In genomic region chr16:30549966-30550747, GRCm38 (mm10) we compare ENCODE assay signal across 8 mouse cellular contexts. TPM values are rescaled to one million over a fixed set of nuclear protein-coding genes. Genes with fewer than 3 reads are reported as not detected.
A peak's percentile ranks its signal among the peaks of the same experiment; 100 is the strongest.
DNase-seq lines count a peak whose midpoint lies in the region; ATAC-seq and TF ChIP-seq lines count a peak whose summit lies in the region.

No protein-coding gene starts in this region.

- ATAC-seq in cerebellum, adult (ENCODE audit: insufficient number of reproducible peaks, low FRiP score, low TSS enrichment), result peak; percentile 76
- ATAC-seq in forebrain, embryonic 13.5 days, result peak; percentile 92
- peak; percentile 78 for ATAC-seq in liver, embryonic 15.5 days (ENCODE audit: insufficient read depth)
- peak; percentile 95 for ATAC-seq in neural tube, embryonic 11.5 days (ENCODE audit: insufficient read depth, low FRiP score, low TSS enrichment)
- peak; percentile 83 for ATAC-seq in stomach, embryonic 16.5 days (ENCODE audit: insufficient read depth, low FRiP score)

- no peaks in the 10 kb centered on the region for H3K27me3 ChIP-seq in ES-Bruce4 (ENCODE audit: control insufficient read depth, insufficient read depth, low read length, poor library complexity, severe bottlenecking)
- no peaks in the 10 kb centered on the region for H3K27me3 ChIP-seq in forebrain, embryonic 13.5 days
- H3K27me3 ChIP-seq in liver, embryonic 15.5 days, result peaks cover 47% of the 10 kb centered on the region
- H3K27me3 ChIP-seq in neural tube, embryonic 11.5 days (ENCODE audit: control insufficient read depth, insufficient read depth, low read length), result no peaks in the 10 kb centered on the region
- no peaks in the 10 kb centered on the region for H3K27me3 ChIP-seq in stomach, embryonic 16.5 days (ENCODE audit: control insufficient read depth, insufficient read depth, low read length)

- peak overlapping the region; percentile 78 for H3K4me3 ChIP-seq in ES-Bruce4 (ENCODE audit: low read depth, low read length)
- peak overlapping the region; percentile 55 for H3K4me3 ChIP-seq in forebrain, embryonic 13.5 days
- peak overlapping the region; percentile 63 for H3K4me3 ChIP-seq in liver, embryonic 15.5 days (replicated peaks)
- H3K4me3 ChIP-seq in neural tube, embryonic 11.5 days (ENCODE audit: low read depth, low read length), result peak overlapping the region; percentile 76
- H3K4me3 ChIP-seq in stomach, embryonic 16.5 days (replicated peaks; ENCODE audit: low read length), result peak overlapping the region; percentile 77

- no peak for TF ChIP-seq EP300 in ES-Bruce4 (IDR thresholded peaks at IDR 0.05; ENCODE audit: insufficient read depth, low read depth, low read length)

- under 1% methylated on average over 61 of the region's 63 CpGs for WGBS in forebrain, embryonic 13.5 days
- WGBS in liver, embryonic 15.5 days (ENCODE audit: insufficient replicate concordance), result under 1% methylated on average over 62 of the region's 63 CpGs
- WGBS in neural tube, embryonic 11.5 days, result under 1% methylated on average over 63 of the region's 63 CpGs
- WGBS in stomach, embryonic 16.5 days, result under 1% methylated on average over 63 of the region's 63 CpGs

- no peaks in the 10 kb centered on the region for H3K4me1 ChIP-seq in ES-Bruce4 (ENCODE audit: control insufficient read depth, insufficient read depth, low read length)
- peaks cover 35% of the 10 kb centered on the region for H3K4me1 ChIP-seq in forebrain, embryonic 13.5 days
- H3K4me1 ChIP-seq in liver, embryonic 15.5 days (replicated peaks), result peaks cover 18% of the 10 kb centered on the region
- no peaks in the 10 kb centered on the region for H3K4me1 ChIP-seq in neural tube, embryonic 11.5 days (ENCODE audit: control insufficient read depth, insufficient read depth, low read length)
- H3K4me1 ChIP-seq in stomach, embryonic 16.5 days (ENCODE audit: control insufficient read depth, insufficient read depth, low read length), result peaks cover 13% of the 10 kb centered on the region; the same call in 1 of the 2 replicates

- intact Hi-C loops in heart, postnatal 10 days (cut with DNase I), result loop anchor here (10.0 kb wide), 1 partner anchor 805 kb away; no protein-coding TSS in a partner anchor

- H3K9me3 ChIP-seq in ES-Bruce4 (replicated peaks; ENCODE audit: control insufficient read depth, insufficient read depth, low read length, poor library complexity, severe bottlenecking), result peaks cover 4% of the 10 kb centered on the region; the same call in 1 of the 2 replicates
- H3K9me3 ChIP-seq in forebrain, embryonic 13.5 days (replicated peaks), result peaks cover 7% of the 10 kb centered on the region
- no peaks in the 10 kb centered on the region for H3K9me3 ChIP-seq in liver, embryonic 15.5 days (replicated peaks)
- no peaks in the 10 kb centered on the region for H3K9me3 ChIP-seq in neural tube, embryonic 11.5 days (ENCODE audit: control insufficient read depth, low read length)
- peaks cover 3% of the 10 kb centered on the region for H3K9me3 ChIP-seq in stomach, embryonic 16.5 days (replicated peaks; ENCODE audit: control insufficient read depth, low read length)

- peak; percentile 88 for DNase-seq in heart, postnatal 10 days
- DNase-seq in kidney, postnatal 36 days, result peak; percentile 68 to 87
- DNase-seq in neural tube, embryonic 11.5 days (ENCODE audit: low spot score), result peak; percentile 91

- peak overlapping the region; percentile 68 for H3K9ac ChIP-seq in ES-Bruce4 (ENCODE audit: low read depth, poor library complexity, severe bottlenecking)
- H3K9ac ChIP-seq in forebrain, embryonic 13.5 days, result peak overlapping the region; percentile 79
- peak overlapping the region; percentile 64 for H3K9ac ChIP-seq in liver, embryonic 15.5 days
- H3K9ac ChIP-seq in neural tube, embryonic 11.5 days (ENCODE audit: low read length), result peak overlapping the region; percentile 98
- peak overlapping the region; percentile 94 for H3K9ac ChIP-seq in stomach, embryonic 16.5 days (ENCODE audit: low read length)

- H3K4me2 ChIP-seq in forebrain, embryonic 13.5 days, result peak overlapping the region; percentile 58
- peak overlapping the region; percentile 95 for H3K4me2 ChIP-seq in liver, embryonic 15.5 days
- peak overlapping the region; percentile 69 for H3K4me2 ChIP-seq in neural tube, embryonic 11.5 days (ENCODE audit: low read depth)
- peak overlapping the region; percentile 68 for H3K4me2 ChIP-seq in stomach, embryonic 16.5 days (ENCODE audit: low read depth, low read length)

- no peak for TF ChIP-seq POLR2A in ES-Bruce4 (IDR thresholded peaks at IDR 0.05; ENCODE audit: insufficient read depth, low read length)

- H3K36me3 ChIP-seq in ES-Bruce4 (ENCODE audit: control insufficient read depth, insufficient read depth, low read length, poor library complexity, severe bottlenecking), result no peaks in the 10 kb centered on the region
- H3K36me3 ChIP-seq in forebrain, embryonic 13.5 days (ENCODE audit: poor library complexity, severe bottlenecking), result peaks cover 24% of the 10 kb centered on the region
- H3K36me3 ChIP-seq in liver, embryonic 15.5 days (replicated peaks), result no peaks in the 10 kb centered on the region
- 0 out of 2 replicates have a peak, but pooled peaks cover 2% of the 10 kb centered on the region for H3K36me3 ChIP-seq in neural tube, embryonic 11.5 days (ENCODE audit: control insufficient read depth, insufficient read depth, low read length)
- H3K36me3 ChIP-seq in stomach, embryonic 16.5 days (ENCODE audit: control insufficient read depth, insufficient read depth, low read length), result 0 out of 2 replicates have a peak, but pooled peaks cover 4% of the 10 kb centered on the region

- no peak overlapping the region for H3K27ac ChIP-seq in ES-Bruce4 (ENCODE audit: insufficient read depth, low read length)
- H3K27ac ChIP-seq in forebrain, embryonic 13.5 days, result peak overlapping the region; percentile 72
- no peak overlapping the region for H3K27ac ChIP-seq in liver, embryonic 15.5 days (replicated peaks)
- 0 out of 2 replicates have a peak overlapping the region, but pooled peaks have one; percentile 56 for H3K27ac ChIP-seq in neural tube, embryonic 11.5 days (ENCODE audit: low read depth, low read length)
- H3K27ac ChIP-seq in stomach, embryonic 16.5 days (ENCODE audit: low read length), result no peak overlapping the region

- TF ChIP-seq CTCF in ES-Bruce4 (IDR thresholded peaks at IDR 0.05; ENCODE audit: low read depth, low read length), result peak; percentile 57

RNA-seq across cellular contexts. Expression of gene Tmem44, which starts 0.5 kb away (rescaled TPM):
- polyA plus RNA-seq in ES-Bruce4 (2011; ENCODE audit: insufficient read depth, insufficient read length, low read depth, missing spikeins), result 4.2 and 5.4 TPM in 2 replicates
- 56.2 and 60.8 TPM in 2 replicates for polyA plus RNA-seq in forebrain, embryonic 13.5 days (2015; fragmentation: Nextera tagmentation; extraction: Ambion mirVana)
- total RNA-seq in heart, postnatal 10 days (2021), result 10 to 100 TPM; 15.6 to 18.5 TPM
- 0.90 and 0.92 TPM in 2 replicates for polyA plus RNA-seq in liver, embryonic 15.5 days (2015; fragmentation: Nextera tagmentation; extraction: Ambion mirVana)
- 32.8 and 34.9 TPM in 2 replicates for polyA plus RNA-seq in neural tube, embryonic 11.5 days (2014; fragmentation: Nextera tagmentation; extraction: Ambion mirVana)
- polyA plus RNA-seq in stomach, embryonic 16.5 days (2015; fragmentation: Nextera tagmentation; extraction: Ambion mirVana), result 8.4 and 11.0 TPM in 2 replicates

RNA-seq across cellular contexts. Expression of gene Lsg1, which starts 37.2 kb away (rescaled TPM):
- polyA plus RNA-seq in ES-Bruce4 (2011; ENCODE audit: insufficient read depth, insufficient read length, low read depth, missing spikeins), result 70.9 and 73.3 TPM in 2 replicates
- polyA plus RNA-seq in forebrain, embryonic 13.5 days (2015; fragmentation: Nextera tagmentation; extraction: Ambion mirVana), result 69.7 and 76.9 TPM in 2 replicates
- 10 to 100 TPM; 26.3 to 27.0 TPM for total RNA-seq in heart, postnatal 10 days (2021)
- polyA plus RNA-seq in liver, embryonic 15.5 days (2015; fragmentation: Nextera tagmentation; extraction: Ambion mirVana), result 19.2 and 20.6 TPM in 2 replicates
- 79.4 and 83.2 TPM in 2 replicates for polyA plus RNA-seq in neural tube, embryonic 11.5 days (2014; fragmentation: Nextera tagmentation; extraction: Ambion mirVana)
- 50.3 and 51.6 TPM in 2 replicates for polyA plus RNA-seq in stomach, embryonic 16.5 days (2015; fragmentation: Nextera tagmentation; extraction: Ambion mirVana)

RNA-seq across cellular contexts. Expression of gene Fam43a, which starts 49.4 kb away (rescaled TPM):
- 14.2 and 15.8 TPM in 2 replicates for polyA plus RNA-seq in ES-Bruce4 (2011; ENCODE audit: insufficient read depth, insufficient read length, low read depth, missing spikeins)
- 6.8 and 8.3 TPM in 2 replicates for polyA plus RNA-seq in forebrain, embryonic 13.5 days (2015; fragmentation: Nextera tagmentation; extraction: Ambion mirVana)
- total RNA-seq in heart, postnatal 10 days (2021), result 10 to 100 TPM; 40.3 to 46.5 TPM
- 5.2 and 6.0 TPM in 2 replicates for polyA plus RNA-seq in liver, embryonic 15.5 days (2015; fragmentation: Nextera tagmentation; extraction: Ambion mirVana)
- polyA plus RNA-seq in neural tube, embryonic 11.5 days (2014; fragmentation: Nextera tagmentation; extraction: Ambion mirVana), result 8.5 and 10.3 TPM in 2 replicates
- 15.5 and 16.7 TPM in 2 replicates for polyA plus RNA-seq in stomach, embryonic 16.5 days (2015; fragmentation: Nextera tagmentation; extraction: Ambion mirVana)

Comparison
In these comparisons a context has a peak if more than half of its experiments do, and no peak if none do; other contexts are left out.
1. H3K27ac ChIP-seq: peak in forebrain, embryonic 13.5 days (single experiment) and neural tube, embryonic 11.5 days (single experiment); none in ES-Bruce4 (single experiment), liver, embryonic 15.5 days (single experiment) and stomach, embryonic 16.5 days (single experiment).
2. Peak in every context shown above with its lines, with median percentiles within 50 percentile points of each other: H3K4me3 ChIP-seq, H3K9ac ChIP-seq, ATAC-seq, H3K4me2 ChIP-seq and DNase-seq.